9 mouse cellular contexts compared by ENCODE assay signal in genomic region chr3:38934780-38935179, GRCm38 (mm10). TPM values are rescaled to one million over a fixed set of nuclear protein-coding genes. Genes with fewer than 3 reads are reported as not detected.
DNase-seq lines count a peak whose midpoint lies in the region; ATAC-seq and TF ChIP-seq lines count a peak whose summit lies in the region.
"Had no signal": no experiment of that assay in that cellular context is flagged by ENCODE, and none has a peak within 500 bp of the region (broad histone marks: within the 10 kb centered on the region; RNA-seq: fewer than 3 reads in every experiment).

No protein-coding gene starts in this region.

- H3K36me3 ChIP-seq in liver, postnatal 0 days (replicated peaks; ENCODE audit: insufficient read depth, low read length): no peaks in the 10 kb centered on the region

- DNase-seq in cerebellum, postnatal 10 days: peak; percentile 72 to 83
- no peak for DNase-seq in cerebellum, adult 11-12 months
- peak; percentile 35 for DNase-seq in lung, postnatal 10 days
- no peak for DNase-seq in lung, postnatal 25 days (ENCODE audit: low spot score)
- peak; percentile 31 to 44 for DNase-seq in layer of hippocampus, postnatal 36 days
- DNase-seq in right cerebral cortex, postnatal 10 days (ENCODE audit: low spot score in 2 of 2): peak; percentile 70 to 79
- no peak for DNase-seq in liver, postnatal 0 days
- no peak for DNase-seq in thymus, postnatal 14 days

- no peak overlapping the region for H3K27ac ChIP-seq in liver, postnatal 0 days (ENCODE audit: low read depth)

- H3K27me3 ChIP-seq in liver, postnatal 0 days (ENCODE audit: insufficient read depth, low read length): no peaks in the 10 kb centered on the region

- H3K9me3 ChIP-seq in liver, postnatal 0 days (ENCODE audit: low read length): no peaks in the 10 kb centered on the region

- no peak for TF ChIP-seq EP300 in liver, postnatal 0 days (IDR thresholded peaks at IDR 0.05; ENCODE audit: low read depth)

- H3K4me3 ChIP-seq in liver, postnatal 0 days (ENCODE audit: low read depth, low read length): no peak overlapping the region

- H3K4me1 ChIP-seq in liver, postnatal 0 days (ENCODE audit: insufficient read depth): no peaks in the 10 kb centered on the region

- no peak overlapping the region for H3K9ac ChIP-seq in liver, postnatal 0 days (replicated peaks)

- TF ChIP-seq CTCF in liver, postnatal 0 days (IDR thresholded peaks at IDR 0.05; ENCODE audit: low read depth): no peak

- ATAC-seq in liver, postnatal 0 days: no peak
- ATAC-seq: intestine, postnatal 0 days had no signal

- no peak overlapping the region for H3K4me2 ChIP-seq in liver, postnatal 0 days (ENCODE audit: low read depth, low read length)

- WGBS in liver, postnatal 0 days (ENCODE audit: insufficient replicate concordance): 80% methylated on average over 7 of the region's 7 CpGs

RNA-seq across cellular contexts. Expression of gene Fat4, which starts 48.0 kb away (rescaled TPM):
- total RNA-seq in layer of hippocampus, postnatal 36 days (2021): 10 to 100 TPM; 28.4 to 35.2 TPM
- 0.22 and 0.26 TPM in 2 replicates for polyA plus RNA-seq in liver, postnatal 0 days (2015; fragmentation: Nextera tagmentation; extraction: Ambion mirVana)

Comparison
In these comparisons a context has a peak if more than half of its experiments do, and no peak if none do; other contexts are left out.
1. DNase-seq: peak in cerebellum, postnatal 10 days (2 of 2), lung, postnatal 10 days (single experiment), layer of hippocampus, postnatal 36 days (2 of 2) and right cerebral cortex, postnatal 10 days (2 of 2); none in cerebellum, adult 11-12 months (single experiment), lung, postnatal 25 days (single experiment), liver, postnatal 0 days (single experiment) and thymus, postnatal 14 days (single experiment).